Mouse (Mus musculus): Measurements from ENCODE around the gene Barhl1. TPM values are rescaled to one million over a fixed set of nuclear protein-coding genes. Genes with fewer than 3 reads are reported as not detected.

Gene Barhl1
- polyA plus RNA-seq (2014; fragmentation: Illumina TruSeq; extraction: RNeasy Lipid Tissue Mini Kit (QIAGEN cat#74804)), result not detected

DNA sequence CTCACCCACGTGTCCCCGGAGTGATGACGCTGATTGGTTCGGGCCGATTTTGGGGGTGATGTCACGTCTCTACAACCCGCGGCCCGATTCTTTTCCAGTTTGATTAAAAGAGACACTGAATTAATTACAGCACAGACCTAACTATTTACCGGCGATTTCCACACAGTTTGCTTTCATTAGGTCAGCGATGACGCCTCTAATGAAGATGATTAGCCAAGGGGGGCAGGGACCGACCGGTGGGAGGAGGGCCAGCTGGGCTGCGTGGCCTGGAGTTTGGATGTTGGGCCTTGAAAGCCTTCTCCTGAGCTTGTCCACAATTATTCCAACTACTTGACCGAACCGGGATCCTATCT, at the start of gene Barhl1:
TSS of gene Barhl1 (minus strand) at position 156 of the 353 bp plus-strand sequence.

Other genes with a start within 250 kb of the Barhl1 start
- gene Spaca9, start 216.9 kb downstream of the Barhl1 start, polyA plus RNA-seq (2014; fragmentation: Illumina TruSeq; extraction: RNeasy Lipid Tissue Mini Kit (QIAGEN cat#74804)), result not detected
- gene Ak8, start 216.5 kb downstream of the Barhl1 start, polyA plus RNA-seq (2014; fragmentation: Illumina TruSeq; extraction: RNeasy Lipid Tissue Mini Kit (QIAGEN cat#74804)), result 0.48 TPM
- gene Gtf3c4, start 76.3 kb downstream of the Barhl1 start, polyA plus RNA-seq (2014; fragmentation: Illumina TruSeq; extraction: RNeasy Lipid Tissue Mini Kit (QIAGEN cat#74804)), result 33.8 TPM
- gene Ddx31, start 76.3 kb downstream of the Barhl1 start, polyA plus RNA-seq (2014; fragmentation: Illumina TruSeq; extraction: RNeasy Lipid Tissue Mini Kit (QIAGEN cat#74804)), result 14.4 TPM
- 4.7 TPM for gene Cfap77, start 138.4 kb upstream of the Barhl1 start, polyA plus RNA-seq (2014; fragmentation: Illumina TruSeq; extraction: RNeasy Lipid Tissue Mini Kit (QIAGEN cat#74804))
- 10.5 TPM for gene Ttf1, start 143.6 kb upstream of the Barhl1 start, polyA plus RNA-seq (2014; fragmentation: Illumina TruSeq; extraction: RNeasy Lipid Tissue Mini Kit (QIAGEN cat#74804))
- gene Setx, start 207.5 kb upstream of the Barhl1 start, polyA plus RNA-seq (2014; fragmentation: Illumina TruSeq; extraction: RNeasy Lipid Tissue Mini Kit (QIAGEN cat#74804)), result 90.8 TPM